Mouse (Mus musculus) heart, embryonic 13.5 days (tissue): ENCODE measurements around the gene Tubgcp2. TPM values are rescaled to one million over a fixed set of nuclear protein-coding genes. Genes with fewer than 3 reads are reported as not detected.

Experiments
- ATAC-seq: fragments of 200-750 bp; cut with Nextera tagmentation; 2 replicates; pipeline ENCODE4 v1.8.0; 2017; ENCODE audit warnings: moderate TSS enrichment; ENCODE audit not compliant: insufficient number of reproducible peaks, low FRiP score, low TSS enrichment; ENCODE audit errors: extremely low read depth
- H3K27ac ChIP-seq: fragments of 300-500 bp; sonication (generic); replicated peaks from 2 replicates; pipeline ENCODE4 v1.5.1; 2015; ENCODE audit warnings: moderate library complexity, mild to moderate bottlenecking, inconsistent platforms
- H3K27me3 ChIP-seq: fragments of 300-500 bp; sonication (generic); replicated peaks from 2 replicates; pipeline ENCODE4 v1.6.1; 2015; ENCODE audit warnings: mild to moderate bottlenecking, inconsistent platforms
- H3K36me3 ChIP-seq: fragments of 300-500 bp; sonication (generic); 2 replicates; pipeline ENCODE4 v1.6.1; 2015; ENCODE audit warnings: mild to moderate bottlenecking, inconsistent platforms
- H3K4me1 ChIP-seq: fragments of 300-500 bp; sonication (generic); 2 replicates; pipeline ENCODE4 v1.6.1; 2015; ENCODE audit warnings: inconsistent platforms
- H3K4me2 ChIP-seq: fragments of 300-500 bp; sonication (generic); 2 replicates; pipeline ENCODE4 v1.6.1; 2015; ENCODE audit warnings: inconsistent platforms, mild to moderate bottlenecking, moderate library complexity
- H3K4me3 ChIP-seq: fragments of 300-500 bp; sonication (generic); 2 replicates; pipeline ENCODE4 v1.5.1; 2015; ENCODE audit warnings: moderate library complexity, mild to moderate bottlenecking, inconsistent platforms
- H3K9ac ChIP-seq: fragments of 300-500 bp; sonication (generic); 2 replicates; pipeline ENCODE4 v1.6.1; 2015; ENCODE audit warnings: inconsistent platforms, mild to moderate bottlenecking, moderate library complexity
- H3K9me3 ChIP-seq: fragments of 300-500 bp; sonication (generic); 2 replicates; pipeline ENCODE4 v1.6.1; 2016; ENCODE audit warnings: inconsistent platforms
- WGBS: fragments of 180-500 bp; shearing (Covaris S2); methylation state at CpG from one replicate; pipeline ENCODE4 v1.1.7; 2015; ENCODE audit warnings: mixed read lengths; 5-methylcytosine and 5-hydroxymethylcytosine counted together
- polyA plus RNA-seq: library from polyadenylated mRNA; unstranded; fragments of >200 nt; fragmentation: Nextera tagmentation; extraction: Ambion mirVana; gene quantifications from 2 replicates; pipeline ENCODE4 v1.2.1, GENCODE M21; 2015

Tubgcp2 gene
- polyA plus RNA-seq, 1 experiment from 2014 or later = 37.0 TPM

DNA sequence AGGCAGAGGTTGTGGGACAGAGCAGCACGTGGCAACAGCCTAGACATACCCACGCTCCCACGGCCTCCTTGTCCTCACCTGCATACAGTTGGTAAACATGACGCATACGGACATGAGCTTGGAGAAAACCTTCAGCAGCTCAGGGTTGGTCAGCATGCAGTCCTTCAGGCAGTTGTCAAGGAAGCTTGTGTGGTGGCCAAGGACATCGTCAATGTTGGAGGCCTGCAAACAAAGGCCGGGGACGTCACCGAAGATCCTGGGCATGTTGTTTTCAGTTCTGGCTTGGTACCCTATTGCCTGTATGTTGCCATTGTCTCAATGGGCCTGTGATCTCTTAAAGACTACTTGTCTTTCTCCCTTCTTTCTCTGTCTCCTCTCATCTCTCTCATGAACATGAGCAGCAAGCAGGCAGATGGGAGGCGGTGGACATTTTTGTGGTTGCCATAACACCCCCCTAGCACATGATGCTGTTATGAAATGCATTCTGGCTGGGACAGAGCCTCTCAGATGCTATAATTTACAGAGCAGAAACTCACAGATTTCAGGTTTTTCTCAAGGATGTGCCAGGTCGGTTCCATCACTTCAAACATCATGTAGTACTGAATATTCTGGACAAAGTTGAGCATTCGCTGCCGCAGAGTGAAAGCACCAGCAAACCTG, 37.6 kb downstream of the Tubgcp2 start:
- ATAC-seq = no peak
- Histone ChIP-seq H3K9me3 (no peaks in the 10 kb centered on the region), H3K4me1 (no peaks in the 10 kb centered on the region), H3K9ac (no peak overlapping the region), H3K27ac (no peak overlapping the region), H3K4me3 (no peak overlapping the region), H3K4me2 (no peak overlapping the region), H3K27me3 (no peaks in the 10 kb centered on the region), H3K36me3 (peaks cover 92% of the 10 kb centered on the region)
- WGBS = 91% methylated on average over 13 of the region's 13 CpGs

- Histone ChIP-seq H3K4me3 (no peak overlapping the region), H3K27me3 (peaks cover 17% of the 10 kb centered on the region), H3K36me3 (peaks cover 56% of the 10 kb centered on the region), H3K4me1 (no peaks in the 10 kb centered on the region), H3K4me2 (no peak overlapping the region), H3K9me3 (no peaks in the 10 kb centered on the region), H3K27ac (no peak overlapping the region), H3K9ac (no peak overlapping the region)
- ATAC-seq = no peak
- WGBS = 22% methylated on average over 3 of the region's 3 CpGs
These were observed 41.8 kb downstream of the Tubgcp2 start for GRCm38 (mm10) chr7:139994676-139995075.

GRCm38 (mm10) chr7:139994202-139994601, 42.3 kb downstream of the Tubgcp2 start:
- 78% methylated on average over 4 of the region's 4 CpGs for WGBS
- Histone ChIP-seq H3K4me2 (no peak overlapping the region), H3K27ac (no peak overlapping the region), H3K4me3 (no peak overlapping the region), H3K9ac (no peak overlapping the region), H3K9me3 (no peaks in the 10 kb centered on the region), H3K4me1 (no peaks in the 10 kb centered on the region), H3K27me3 (peaks cover 20% of the 10 kb centered on the region), H3K36me3 (peaks cover 52% of the 10 kb centered on the region)
- ATAC-seq = no peak

- ATAC-seq = no peak
- Histone ChIP-seq H3K4me1 (no peaks in the 10 kb centered on the region), H3K4me3 (no peak overlapping the region), H3K9me3 (no peaks in the 10 kb centered on the region), H3K27me3 (peaks cover 27% of the 10 kb centered on the region), H3K27ac (no peak overlapping the region), H3K36me3 (peaks cover 45% of the 10 kb centered on the region), H3K9ac (no peak overlapping the region), H3K4me2 (no peak overlapping the region)
- 83% methylated on average over 6 of the region's 6 CpGs for WGBS
These were observed 42.9 kb downstream of the Tubgcp2 start for GRCm38 (mm10) chr7:139993532-139993931.

DNA sequence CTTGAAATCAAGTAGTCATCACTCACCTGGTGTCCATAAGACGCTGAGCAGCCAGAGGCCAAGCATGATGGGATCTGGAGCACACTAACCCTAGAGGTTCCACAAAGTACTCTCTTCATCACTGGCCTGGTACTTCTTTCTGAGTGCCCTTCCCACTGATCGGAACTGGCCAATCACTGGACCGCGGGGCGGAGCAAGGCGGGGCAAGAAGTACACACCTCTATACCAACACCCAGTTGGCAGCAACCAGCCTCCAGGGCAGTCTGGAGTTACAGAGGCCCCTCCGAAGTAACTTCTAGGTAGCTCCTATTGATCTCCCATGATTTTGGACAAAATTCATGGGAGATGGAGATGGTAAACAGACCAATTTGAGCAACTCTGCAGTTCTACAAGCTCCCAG, 44.1 kb downstream of the Tubgcp2 start, which contains the start of gene Adam8:
Gene Adam8 (minus strand): TSS at position 157 of the 400 bp plus-strand sequence.
- Histone ChIP-seq H3K4me3 (no peak within 1 kb of the TSS), H3K27ac (no peak within 1 kb of the TSS), H3K4me1 (no peaks in the 10 kb centered on the region), H3K9ac (no peak within 1 kb of the TSS), H3K9me3 (no peaks in the 10 kb centered on the region), H3K27me3 (peaks cover 38% of the 10 kb centered on the region), H3K36me3 (peaks cover 34% of the 10 kb centered on the region), H3K4me2 (no peak within 1 kb of the TSS)
- WGBS = 26% methylated on average over 7 of the region's 7 CpGs
- ATAC-seq = no peak

GRCm38 (mm10) chr7:139990864-139991394, 45.5 kb downstream of the Tubgcp2 start:
- H3K4me3 ChIP-seq = no peak overlapping the region
- H3K4me1 ChIP-seq = no peaks in the 10 kb centered on the region
- H3K36me3 ChIP-seq = peaks cover 19% of the 10 kb centered on the region
- no peak overlapping the region for H3K9ac ChIP-seq
- H3K4me2 ChIP-seq = no peak overlapping the region
- no peaks in the 10 kb centered on the region for H3K9me3 ChIP-seq
- WGBS = 64% methylated on average over 8 of the region's 8 CpGs
- ATAC-seq = no peak
- H3K27me3 ChIP-seq = peaks cover 53% of the 10 kb centered on the region
- H3K27ac ChIP-seq = no peak overlapping the region

GRCm38 (mm10) chr7:139988272-139988671, 48.2 kb downstream of the Tubgcp2 start:
- Histone ChIP-seq H3K9me3 (no peaks in the 10 kb centered on the region), H3K36me3 (peaks cover 5% of the 10 kb centered on the region), H3K27ac (no peak overlapping the region), H3K27me3 (peaks cover 79% of the 10 kb centered on the region), H3K4me3 (no peak overlapping the region), H3K4me2 (no peak overlapping the region), H3K9ac (no peak overlapping the region), H3K4me1 (no peaks in the 10 kb centered on the region)
- 69% methylated on average over 9 of the region's 9 CpGs for WGBS
- ATAC-seq = no peak

- no peak for ATAC-seq
- peaks cover 5% of the 10 kb centered on the region for H3K36me3 ChIP-seq
- 91% methylated on average over 11 of the region's 11 CpGs for WGBS
- no peak overlapping the region for H3K4me2 ChIP-seq
- H3K4me3 ChIP-seq = no peak overlapping the region
- no peak overlapping the region for H3K9ac ChIP-seq
- no peaks in the 10 kb centered on the region for H3K4me1 ChIP-seq
- H3K9me3 ChIP-seq = no peaks in the 10 kb centered on the region
- no peak overlapping the region for H3K27ac ChIP-seq
- peaks cover 83% of the 10 kb centered on the region for H3K27me3 ChIP-seq
These were observed 52.0 kb downstream of the Tubgcp2 start for GRCm38 (mm10) chr7:139984505-139984904.

- whole genome bisulfite sequencing = 68% methylated on average over 11 of the region's 11 CpGs
- no peak overlapping the region for H3K9ac ChIP-seq
- peaks cover 5% of the 10 kb centered on the region for H3K36me3 ChIP-seq
- H3K27me3 ChIP-seq = peaks cover 80% of the 10 kb centered on the region
- no peaks in the 10 kb centered on the region for H3K9me3 ChIP-seq
- ATAC-seq = no peak
- no peak overlapping the region for H3K4me3 ChIP-seq
- H3K27ac ChIP-seq = no peak overlapping the region
- peaks cover 7% of the 10 kb centered on the region for H3K4me1 ChIP-seq
- H3K4me2 ChIP-seq = no peak overlapping the region
These were observed 54.4 kb downstream of the Tubgcp2 start for GRCm38 (mm10) chr7:139982058-139982457.

GRCm38 (mm10) chr7:139980778-139981177, 55.7 kb downstream of the Tubgcp2 start:
- H3K9ac ChIP-seq = no peak overlapping the region
- no peak overlapping the region for H3K4me2 ChIP-seq
- peaks cover 5% of the 10 kb centered on the region for H3K36me3 ChIP-seq
- no peak for ATAC-seq
- WGBS = 51% methylated on average over 3 of the region's 3 CpGs
- H3K27me3 ChIP-seq = peaks cover 80% of the 10 kb centered on the region
- no peak overlapping the region for H3K27ac ChIP-seq
- no peak overlapping the region for H3K4me3 ChIP-seq
- peaks cover 7% of the 10 kb centered on the region for H3K4me1 ChIP-seq
- H3K9me3 ChIP-seq = no peaks in the 10 kb centered on the region

GRCm38 (mm10) chr7:139979011-139979719, 57.3 kb downstream of the Tubgcp2 start:
- Histone ChIP-seq H3K9ac (peak overlapping the region; percentile 78), H3K36me3 (no peaks in the 10 kb centered on the region), H3K4me2 (peak overlapping the region; percentile 94), H3K4me1 (peaks cover 7% of the 10 kb centered on the region), H3K9me3 (no peaks in the 10 kb centered on the region), H3K27me3 (peaks cover 68% of the 10 kb centered on the region), H3K4me3 (peak overlapping the region; percentile 66), H3K27ac (no peak overlapping the region)
- WGBS = 36% methylated on average over 13 of the region's 13 CpGs
- ATAC-seq = no peak
